Mouse (Mus musculus) hindbrain, postnatal 0 days (tissue): Measurements from ENCODE around the gene Oprd1. TPM values are rescaled to one million over a fixed set of nuclear protein-coding genes. Genes with fewer than 3 reads are reported as not detected.

Experiments used
- ATAC-seq: fragments of 200-750 bp; cut with Nextera tagmentation; 2 replicates; pipeline ENCODE4 v1.8.0; 2017; ENCODE audit warnings: mild to moderate bottlenecking, moderate TSS enrichment, moderate library complexity
- DNase-seq: peaks from one replicate; pipeline ENCODE4 v3.0.0-alpha.2; 2015; ENCODE audit warnings: low spot score
- H3K27ac ChIP-seq: fragments of 300-500 bp; sonication (generic); 2 replicates; pipeline ENCODE4 v1.5.1; 2014; ENCODE audit warnings: mild to moderate bottlenecking
- H3K27me3 ChIP-seq: fragments of 300-500 bp; sonication (generic); 2 replicates; pipeline ENCODE4 v1.6.1; 2014; ENCODE audit warnings: low read length, mixed read lengths; ENCODE audit not compliant: insufficient read depth
- H3K36me3 ChIP-seq: fragments of 300-500 bp; sonication (generic); 2 replicates; pipeline ENCODE4 v1.6.1; 2014; ENCODE audit warnings: low read length, mixed read lengths; ENCODE audit not compliant: insufficient read depth
- H3K4me1 ChIP-seq: fragments of 300-500 bp; sonication (generic); 2 replicates; pipeline ENCODE4 v1.6.1; 2014; ENCODE audit warnings: antibody characterized with exemption, low read length, mixed read lengths; ENCODE audit not compliant: insufficient read depth
- H3K4me2 ChIP-seq: fragments of 300-500 bp; sonication (generic); 2 replicates; pipeline ENCODE4 v1.6.1; 2014; ENCODE audit warnings: low read depth, mild to moderate bottlenecking, low read length, moderate library complexity, mixed read lengths
- H3K4me3 ChIP-seq: fragments of 300-500 bp; sonication (generic); 2 replicates; pipeline ENCODE4 v1.5.1; 2014; ENCODE audit warnings: low read length
- H3K9ac ChIP-seq: fragments of 300-500 bp; sonication (generic); replicated peaks from 2 replicates; pipeline ENCODE4 v1.6.1; 2014; ENCODE audit warnings: mild to moderate bottlenecking, low read length, moderate library complexity, mixed read lengths
- H3K9me3 ChIP-seq: fragments of 300-500 bp; sonication (generic); 2 replicates; pipeline ENCODE4 v1.6.1; 2016; ENCODE audit warnings: low read length, mixed read lengths
- CTCF ChIP-seq: IDR thresholded peaks from 2 replicates; pipeline ENCODE4 v1.5.1; 2016; ENCODE audit warnings: antibody characterized with exemption, control low read depth, low read depth
- WGBS: fragments of 180-500 bp; shearing (Covaris S2); extraction: QIAGEN DNeasy Blood & Tissue Kit; methylation state at CpG from one replicate; pipeline ENCODE4 v1.1.7; 2014; 5-methylcytosine and 5-hydroxymethylcytosine counted together
- polyA plus RNA-seq: library from polyadenylated mRNA; unstranded; fragments of >200 nt; fragmentation: Nextera tagmentation; extraction: Ambion mirVana; gene quantifications from 2 replicates; pipeline ENCODE4 v1.2.1, GENCODE M21; 2015
- total RNA-seq: library from RNA; depleted of rRNA; stranded (reverse); fragments of >200 nt; gene quantifications from 2 replicates; pipeline ENCODE4 v1.2.3, GENCODE M21; 2014

Oprd1 gene
- total and polyA plus RNA-seq, 2 experiments from 2014 or later, result 0.86 to 3.5 TPM

GRCm38 (mm10) chr4:132111227-132111626 lies 33.1 kb downstream of the Oprd1 start:
- TF ChIP-seq CTCF, result no peak
- ATAC-seq (no peak), DNase-seq (no peak)
- Histone ChIP-seq H3K9ac (no peak overlapping the region), H3K4me3 (no peak overlapping the region), H3K27me3 (no peaks in the 10 kb centered on the region), H3K9me3 (no peaks in the 10 kb centered on the region), H3K4me1 (no peaks in the 10 kb centered on the region), H3K4me2 (no peak overlapping the region), H3K36me3 (no peaks in the 10 kb centered on the region), H3K27ac (no peak overlapping the region)
- 24% methylated on average over 4 of the region's 4 CpGs for WGBS

DNA sequence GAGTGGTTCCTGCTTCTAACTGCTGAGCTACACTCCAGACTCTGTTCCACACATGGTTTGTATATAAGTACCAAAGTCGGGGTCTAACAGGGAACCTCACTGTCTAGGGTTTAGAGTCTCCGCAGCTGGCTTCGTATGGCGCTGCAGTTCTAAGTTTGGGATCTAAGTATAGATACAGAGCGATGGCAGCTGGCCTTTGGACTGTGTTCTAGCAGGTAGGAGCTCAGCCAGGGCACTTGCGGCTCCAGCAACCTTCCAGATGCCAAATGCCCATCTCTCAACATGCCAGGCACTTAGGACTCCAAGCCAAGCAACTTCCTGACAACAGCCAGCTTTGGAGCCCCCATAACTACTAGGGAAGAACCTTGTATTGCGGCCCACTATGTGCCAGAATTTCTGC lies 36.1 kb downstream of the Oprd1 start:
- Histone ChIP-seq H3K4me3 (no peak overlapping the region), H3K4me1 (no peaks in the 10 kb centered on the region), H3K27me3 (no peaks in the 10 kb centered on the region), H3K9ac (no peak overlapping the region), H3K4me2 (no peak overlapping the region), H3K9me3 (no peaks in the 10 kb centered on the region), H3K36me3 (no peaks in the 10 kb centered on the region), H3K27ac (no peak overlapping the region)
- ATAC-seq (no peak), DNase-seq (no peak)
- 93% methylated on average over 7 of the region's 7 CpGs for WGBS
- no peak for TF ChIP-seq CTCF

- no peaks in the 10 kb centered on the region for H3K9me3 ChIP-seq
- ATAC-seq, result no peak
- H3K9ac ChIP-seq, result no peak overlapping the region
- no peaks in the 10 kb centered on the region for H3K36me3 ChIP-seq
- peak; percentile 64 for DNase-seq
- no peaks in the 10 kb centered on the region for H3K27me3 ChIP-seq
- no peak overlapping the region for H3K4me2 ChIP-seq
- WGBS, result 29% methylated on average over 3 of the region's 3 CpGs
- H3K4me1 ChIP-seq, result no peaks in the 10 kb centered on the region
- TF ChIP-seq CTCF, result peak; percentile 60
- H3K27ac ChIP-seq, result no peak overlapping the region
- no peak overlapping the region for H3K4me3 ChIP-seq
These were observed 43.1 kb downstream of the Oprd1 start for GRCm38 (mm10) chr4:132101152-132101551.

DNA sequence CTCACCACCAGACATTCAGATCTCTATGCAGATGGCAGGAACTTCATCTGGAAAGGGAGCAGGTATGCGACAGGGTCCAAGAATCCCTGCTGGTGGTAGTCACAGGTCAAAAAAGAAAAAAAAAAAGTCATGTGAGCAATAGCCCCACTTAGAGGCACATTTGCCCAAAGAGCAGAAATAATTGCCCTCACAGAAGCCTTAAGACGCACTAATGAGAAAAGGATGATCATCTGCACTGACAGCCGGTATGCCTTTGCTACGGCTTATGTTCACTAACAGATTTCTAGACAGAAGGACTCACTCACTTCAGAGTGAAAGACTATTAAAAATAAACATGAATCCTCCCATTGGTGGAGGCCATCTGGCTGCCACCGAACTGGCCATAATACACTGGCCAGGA lies 44.7 kb downstream of the Oprd1 start:
- H3K4me2 ChIP-seq, result no peak overlapping the region
- H3K9me3 ChIP-seq, result no peaks in the 10 kb centered on the region
- H3K4me3 ChIP-seq, result no peak overlapping the region
- no peak overlapping the region for H3K27ac ChIP-seq
- H3K27me3 ChIP-seq, result no peaks in the 10 kb centered on the region
- H3K9ac ChIP-seq, result no peak overlapping the region
- no peak for TF ChIP-seq CTCF
- DNase-seq (no peak), ATAC-seq (no peak)
- H3K36me3 ChIP-seq, result no peaks in the 10 kb centered on the region
- 79% methylated on average over 5 of the region's 5 CpGs for WGBS
- H3K4me1 ChIP-seq, result no peaks in the 10 kb centered on the region

DNA sequence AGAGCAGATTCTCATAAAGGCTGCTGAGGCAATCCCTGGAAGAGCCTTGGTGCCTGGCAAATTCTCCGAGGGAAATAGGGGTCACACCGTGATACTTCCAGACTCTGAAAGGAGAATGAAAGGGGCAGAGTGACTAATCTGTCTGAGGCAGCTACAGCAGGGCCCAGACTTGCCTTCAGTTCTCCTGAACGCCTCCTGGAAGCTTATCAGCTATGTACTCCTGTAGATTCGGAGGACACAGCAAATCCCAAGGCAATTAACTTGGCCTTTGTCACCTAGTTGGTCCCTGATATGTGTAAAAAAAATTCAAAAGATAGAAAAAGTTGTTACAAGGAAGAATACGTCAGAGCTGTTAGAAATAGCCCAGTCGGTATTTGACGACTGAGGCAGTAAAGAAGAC lies 49.2 kb downstream of the Oprd1 start:
- H3K27ac ChIP-seq, result no peak overlapping the region
- no peak overlapping the region for H3K4me3 ChIP-seq
- no peaks in the 10 kb centered on the region for H3K4me1 ChIP-seq
- H3K36me3 ChIP-seq, result no peaks in the 10 kb centered on the region
- H3K9me3 ChIP-seq, result no peaks in the 10 kb centered on the region
- H3K27me3 ChIP-seq, result no peaks in the 10 kb centered on the region
- TF ChIP-seq CTCF, result no peak
- ATAC-seq (no peak), DNase-seq (no peak)
- 80% methylated on average over 7 of the region's 7 CpGs for WGBS
- H3K9ac ChIP-seq, result no peak overlapping the region
- no peak overlapping the region for H3K4me2 ChIP-seq

DNA sequence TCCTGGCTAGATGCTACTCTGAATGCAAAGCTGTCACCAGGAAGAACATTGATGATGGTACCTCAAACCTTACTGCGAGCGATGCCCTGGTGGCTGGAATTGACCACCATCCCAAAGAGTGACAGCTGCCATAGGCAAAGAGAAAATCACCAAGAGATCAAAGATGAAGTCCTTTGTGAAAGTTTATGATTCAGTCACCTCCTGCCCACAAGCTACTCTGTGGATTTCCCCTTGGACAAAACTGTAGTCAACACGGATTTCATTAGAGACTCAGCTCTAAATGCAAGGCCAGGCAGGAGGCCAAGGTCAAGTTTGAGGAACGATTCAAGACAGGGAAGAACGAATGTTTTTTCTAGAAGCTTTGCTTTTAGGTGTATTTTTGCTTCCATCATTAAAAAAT lies 50.4 kb downstream of the Oprd1 start:
- no peaks in the 10 kb centered on the region for H3K36me3 ChIP-seq
- DNase-seq, result no peak
- H3K4me2 ChIP-seq, result no peak overlapping the region
- no peaks in the 10 kb centered on the region for H3K4me1 ChIP-seq
- no peak overlapping the region for H3K27ac ChIP-seq
- H3K9me3 ChIP-seq, result no peaks in the 10 kb centered on the region
- H3K4me3 ChIP-seq, result no peak overlapping the region
- ATAC-seq, result no peak
- no peaks in the 10 kb centered on the region for H3K27me3 ChIP-seq
- TF ChIP-seq CTCF, result no peak
- H3K9ac ChIP-seq, result no peak overlapping the region
- WGBS, result 87% methylated on average over 5 of the region's 5 CpGs

DNA sequence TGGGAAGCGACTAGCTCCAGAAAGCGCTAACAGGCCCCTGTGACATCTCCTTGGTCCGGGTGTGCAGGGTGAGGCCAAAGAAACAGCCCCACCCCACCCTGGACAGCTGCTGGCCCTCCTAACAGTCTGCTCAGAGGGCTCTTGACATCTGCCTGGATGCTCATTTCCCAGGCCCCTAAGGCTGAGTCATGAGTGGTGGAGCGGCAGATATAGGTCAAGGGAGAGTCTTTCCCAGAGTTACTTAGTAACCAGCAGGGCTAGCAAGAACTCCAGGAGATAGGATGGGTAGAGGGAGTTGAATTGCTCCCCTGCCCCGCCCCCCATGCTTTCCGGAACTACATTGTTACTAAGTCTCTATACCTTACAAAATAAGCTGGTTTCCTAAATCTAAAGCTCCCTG lies 51.1 kb downstream of the Oprd1 start:
- Histone ChIP-seq H3K36me3 (no peaks in the 10 kb centered on the region), H3K27ac (no peak overlapping the region), H3K4me2 (no peak overlapping the region), H3K9ac (no peak overlapping the region), H3K9me3 (no peaks in the 10 kb centered on the region), H3K4me3 (no peak overlapping the region), H3K4me1 (no peaks in the 10 kb centered on the region), H3K27me3 (no peaks in the 10 kb centered on the region)
- ATAC-seq (no peak), DNase-seq (no peak)
- no peak for TF ChIP-seq CTCF
- WGBS, result 73% methylated on average over 6 of the region's 6 CpGs
